Mouse (Mus musculus) forebrain, embryonic 14.5 days (tissue): ENCODE measurements at regions not wholly inside any gene's neighbourhood (a gene's known extent, or its start where the extent isn't known, plus 50 kb on each side); places are given as distances from the start of the nearest gene placed in this dataset.

Source experiments
- ATAC-seq: fragments of 200-750 bp; cut with Nextera tagmentation; 2 replicates; pipeline ENCODE4 v1.8.0; 2017; ENCODE audit warnings: mild to moderate bottlenecking, moderate library complexity
- DNase-seq: peaks from one replicate; pipeline ENCODE4 v3.0.0-alpha.2; 2015; ENCODE audit warnings: low spot score
- H3K27ac ChIP-seq: fragments of 300-500 bp; sonication (generic); 2 replicates; pipeline ENCODE4 v1.5.1; 2014; ENCODE audit warnings: low read depth, mild to moderate bottlenecking, control low read depth, low read length, moderate library complexity
- H3K27me3 ChIP-seq: fragments of 300-500 bp; sonication (generic); replicated peaks from 2 replicates; pipeline ENCODE4 v1.6.1; 2014; ENCODE audit warnings: low read length, control low read depth, mixed read lengths; ENCODE audit not compliant: control insufficient read depth, insufficient read depth
- H3K36me3 ChIP-seq: fragments of 300-500 bp; sonication (generic); 2 replicates; pipeline ENCODE4 v1.6.1; 2014; ENCODE audit warnings: low read length, control low read depth; ENCODE audit not compliant: control insufficient read depth, insufficient read depth
- H3K4me1 ChIP-seq: fragments of 300-500 bp; sonication (generic); 2 replicates; pipeline ENCODE4 v1.6.1; 2014; ENCODE audit warnings: antibody characterized with exemption, low read length, control low read depth; ENCODE audit not compliant: control insufficient read depth, insufficient read depth
- H3K4me2 ChIP-seq: fragments of 300-500 bp; sonication (generic); 2 replicates; pipeline ENCODE4 v1.6.1; 2014; ENCODE audit warnings: mild to moderate bottlenecking, control low read depth, low read length
- H3K4me3 ChIP-seq: fragments of 300-500 bp; sonication (generic); 2 replicates; pipeline ENCODE4 v1.5.1; 2014; ENCODE audit warnings: low read depth, low read length, control low read depth
- H3K9ac ChIP-seq: fragments of 300-500 bp; sonication (generic); 2 replicates; pipeline ENCODE4 v1.6.1; 2014; ENCODE audit warnings: mild to moderate bottlenecking, low read length, control low read depth, moderate library complexity
- H3K9me3 ChIP-seq: fragments of 300-500 bp; sonication (generic); replicated peaks from 2 replicates; pipeline ENCODE4 v1.6.1; 2016; ENCODE audit warnings: low read length, control low read depth, mixed read lengths; ENCODE audit not compliant: control insufficient read depth
- WGBS: fragments of 180-500 bp; shearing (Covaris S2); extraction: QIAGEN DNeasy Blood & Tissue Kit; methylation state at CpG from one replicate; pipeline ENCODE4 v1.1.7; 2014; 5-methylcytosine and 5-hydroxymethylcytosine counted together

DNA sequence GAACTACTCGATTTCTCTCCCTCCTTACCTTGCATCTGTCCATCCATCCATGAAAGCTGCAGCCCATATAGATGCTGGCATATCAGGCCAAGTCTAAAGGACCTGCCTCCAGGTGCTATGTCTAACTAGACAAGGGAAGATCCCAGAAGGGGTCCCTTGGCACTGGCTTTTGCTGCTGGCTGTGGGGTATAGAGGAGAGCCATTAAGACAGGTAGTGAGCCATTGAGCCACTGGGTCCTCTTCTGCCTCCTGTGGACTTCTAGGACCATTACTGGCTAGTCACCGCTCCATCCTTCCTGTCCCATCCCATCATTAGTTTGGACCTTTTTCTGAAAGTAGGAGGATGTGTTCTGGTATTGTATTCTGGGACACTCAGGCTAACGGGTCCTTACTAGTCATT lies 1297.8 kb upstream of the A1bg start:
- no peak for ATAC-seq
- no peaks in the 10 kb centered on the region for H3K36me3 ChIP-seq
- WGBS = 93% methylated on average over 3 of the region's 3 CpGs
- H3K4me3 ChIP-seq = no peak overlapping the region
- H3K9me3 ChIP-seq = no peaks in the 10 kb centered on the region
- DNase-seq = no peak
- H3K27ac ChIP-seq = no peak overlapping the region
- no peak overlapping the region for H3K9ac ChIP-seq
- H3K27me3 ChIP-seq = no peaks in the 10 kb centered on the region
- no peak overlapping the region for H3K4me2 ChIP-seq
- H3K4me1 ChIP-seq = no peaks in the 10 kb centered on the region

DNA sequence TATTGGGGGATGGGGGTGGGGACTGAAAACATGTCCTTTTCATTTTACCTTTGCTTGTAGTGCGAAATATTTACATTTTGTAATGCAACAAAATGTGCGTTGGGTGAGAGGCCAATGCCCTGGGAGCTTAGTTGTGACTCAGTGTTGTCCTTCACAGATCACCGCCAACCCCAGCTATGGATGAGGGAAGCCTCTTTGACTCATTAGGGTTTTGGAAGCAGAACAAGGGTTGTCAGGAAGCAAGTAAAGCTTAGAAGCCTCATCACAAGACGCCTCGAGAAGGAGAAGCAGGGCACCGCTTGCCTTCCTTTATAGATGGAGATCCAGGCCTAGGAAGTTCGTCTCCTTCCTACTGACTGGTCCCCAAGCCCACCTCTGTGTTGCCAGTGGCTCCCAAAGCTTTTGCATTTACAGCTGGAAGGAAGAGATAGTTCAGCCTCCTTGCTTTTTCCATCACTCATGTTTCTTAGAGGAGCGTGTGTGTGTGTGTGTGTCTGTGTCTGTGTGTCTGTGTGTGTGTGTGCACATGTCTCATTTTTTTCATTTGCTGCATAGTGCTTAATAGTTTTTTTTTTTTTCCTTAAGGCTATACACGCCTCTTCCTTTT lies 1297.2 kb upstream of the A1bg start:
- H3K4me3 ChIP-seq = no peak overlapping the region
- 92% methylated on average over 9 of the region's 9 CpGs for WGBS

DNA sequence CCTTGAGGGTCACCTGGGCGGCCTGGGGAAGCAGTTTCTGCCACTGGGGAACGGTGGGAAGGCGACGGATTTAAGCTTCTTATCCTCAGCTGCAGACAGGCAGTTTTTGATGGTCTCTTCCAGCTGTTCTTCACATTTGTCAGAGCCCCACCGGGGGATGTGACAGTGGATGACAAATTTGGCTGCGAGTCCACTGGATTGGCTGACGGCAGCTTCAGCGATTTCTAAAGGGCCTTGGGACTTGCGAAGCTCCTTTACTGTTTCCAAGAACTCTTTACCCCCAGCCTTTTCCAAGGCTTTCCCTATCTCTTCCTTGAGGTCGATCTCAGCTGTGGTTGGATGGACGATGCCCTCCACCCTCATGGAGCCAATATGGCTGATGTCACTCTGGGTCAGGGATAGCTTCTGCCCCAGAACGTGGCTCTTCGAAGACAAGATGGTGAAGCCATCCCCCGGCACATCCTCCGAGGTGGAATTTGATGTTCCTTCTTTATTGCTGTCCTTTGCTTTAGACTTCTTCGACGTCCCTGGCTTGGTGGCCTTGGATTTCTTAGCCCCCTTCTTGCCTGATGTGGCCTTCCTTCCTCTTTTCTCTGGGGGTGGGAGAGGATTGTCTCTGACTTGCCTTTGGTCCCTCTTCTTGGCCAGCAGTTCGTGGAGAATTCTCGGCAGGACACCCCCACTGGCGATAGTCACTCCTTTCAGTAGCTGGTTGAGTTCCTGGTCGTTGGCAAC lies 1295.7 kb upstream of the A1bg start:
- H3K4me1 ChIP-seq = no peaks in the 10 kb centered on the region
- H3K9ac ChIP-seq = no peak overlapping the region
- H3K27ac ChIP-seq = no peak overlapping the region
- no peak overlapping the region for H3K4me3 ChIP-seq
- no peaks in the 10 kb centered on the region for H3K36me3 ChIP-seq
- no peak overlapping the region for H3K4me2 ChIP-seq
- DNase-seq (no peak), ATAC-seq (no peak)
- H3K27me3 ChIP-seq = no peaks in the 10 kb centered on the region
- H3K9me3 ChIP-seq = no peaks in the 10 kb centered on the region
- 93% methylated on average over 21 of the region's 21 CpGs for WGBS

More for the DNA sequence above, 1297.2 kb upstream of the A1bg start:
- Histone ChIP-seq H3K4me1 (no peaks in the 10 kb centered on the region), H3K4me2 (no peak overlapping the region), H3K36me3 (no peaks in the 10 kb centered on the region), H3K27me3 (no peaks in the 10 kb centered on the region), H3K27ac (no peak overlapping the region), H3K9ac (no peak overlapping the region), H3K9me3 (no peaks in the 10 kb centered on the region)
- DNase-seq (no peak), ATAC-seq (no peak)

DNA sequence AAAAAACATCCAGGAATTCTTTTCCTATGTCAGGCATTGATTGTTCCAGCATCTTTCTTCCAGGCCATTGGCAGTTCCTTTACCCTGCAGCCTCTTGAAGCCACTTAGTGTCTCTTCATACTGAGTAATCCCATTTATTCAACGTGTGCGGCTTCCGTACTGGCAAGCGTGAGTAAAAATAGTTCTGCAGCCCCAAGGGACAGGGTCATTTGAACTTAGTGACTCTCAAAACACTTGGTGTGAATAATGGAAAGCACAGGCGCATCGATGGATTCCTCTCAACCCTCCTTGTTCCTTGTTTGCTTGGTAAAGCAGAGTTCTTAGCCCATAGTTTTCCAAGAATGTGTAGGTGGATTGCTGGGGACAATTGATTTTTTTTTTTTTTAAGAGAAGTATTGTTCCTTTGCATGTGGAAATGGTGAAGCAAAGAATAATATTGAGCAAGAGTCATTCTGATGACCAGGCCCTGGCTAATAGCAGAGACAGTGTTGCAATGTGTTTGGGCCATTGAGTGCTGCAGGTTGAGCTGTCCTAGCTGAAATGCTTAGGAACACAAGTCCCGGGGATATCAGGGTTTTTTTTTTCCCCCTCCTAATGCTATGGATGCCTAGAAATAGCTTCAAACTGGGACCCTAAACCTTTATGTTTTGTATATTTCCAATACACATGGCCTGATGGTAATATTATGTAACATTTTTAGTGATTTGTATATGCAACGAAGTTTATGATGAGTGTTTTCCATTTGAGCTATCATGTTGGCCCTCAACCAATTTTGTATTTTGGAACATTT lies 1294.1 kb upstream of the A1bg start:
- no peak for DNase-seq
- Histone ChIP-seq H3K4me1 (no peaks in the 10 kb centered on the region), H3K36me3 (no peaks in the 10 kb centered on the region), H3K9me3 (no peaks in the 10 kb centered on the region), H3K27me3 (no peaks in the 10 kb centered on the region), H3K27ac (no peak overlapping the region), H3K9ac (no peak overlapping the region), H3K4me3 (no peak overlapping the region), H3K4me2 (no peak overlapping the region)
- ATAC-seq = no peak
- WGBS = 63% methylated on average over 8 of the region's 8 CpGs

DNA sequence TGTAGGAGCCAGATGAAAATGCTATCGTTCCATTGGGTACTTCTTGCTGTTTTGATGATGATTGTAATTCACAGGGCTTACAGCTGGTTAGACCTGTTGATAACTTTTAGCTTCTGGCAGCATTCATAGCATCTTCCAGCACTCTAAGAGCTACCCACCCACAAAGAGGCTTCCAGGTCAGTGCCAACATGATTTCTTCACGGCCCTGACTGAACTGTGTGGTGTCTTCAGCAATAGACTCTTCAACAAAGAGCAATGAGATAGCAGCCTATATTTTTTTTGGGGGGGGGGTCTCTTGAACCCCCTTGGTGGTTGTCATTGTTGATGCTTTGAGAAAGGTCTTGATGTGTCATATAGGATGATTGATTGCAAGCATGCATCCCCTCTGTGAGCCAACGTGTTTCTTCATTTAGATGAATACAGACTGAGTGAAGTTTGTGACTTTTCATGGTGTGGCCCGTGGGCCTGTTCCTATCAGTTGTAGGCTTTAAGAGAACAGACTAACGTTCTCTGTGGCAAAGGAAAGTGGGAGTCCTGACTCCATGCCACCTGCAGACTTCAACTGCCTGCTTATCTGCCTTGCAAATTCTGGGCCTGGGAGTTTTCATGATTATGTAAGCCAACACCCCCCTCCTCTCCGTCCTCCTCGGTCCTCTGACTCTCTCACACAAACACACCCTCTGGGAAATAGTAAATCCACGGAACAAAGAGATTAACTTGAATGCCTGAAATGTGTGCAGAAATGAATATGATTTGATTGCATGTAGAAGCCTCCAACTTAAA lies 1293.0 kb upstream of the A1bg start:
- Histone ChIP-seq H3K36me3 (no peaks in the 10 kb centered on the region), H3K27me3 (no peaks in the 10 kb centered on the region), H3K4me1 (no peaks in the 10 kb centered on the region), H3K9ac (no peak overlapping the region), H3K4me3 (no peak overlapping the region), H3K9me3 (no peaks in the 10 kb centered on the region), H3K4me2 (no peak overlapping the region), H3K27ac (no peak overlapping the region)
- ATAC-seq (no peak), DNase-seq (no peak)
- 62% methylated on average over 8 of the region's 8 CpGs for WGBS

DNA sequence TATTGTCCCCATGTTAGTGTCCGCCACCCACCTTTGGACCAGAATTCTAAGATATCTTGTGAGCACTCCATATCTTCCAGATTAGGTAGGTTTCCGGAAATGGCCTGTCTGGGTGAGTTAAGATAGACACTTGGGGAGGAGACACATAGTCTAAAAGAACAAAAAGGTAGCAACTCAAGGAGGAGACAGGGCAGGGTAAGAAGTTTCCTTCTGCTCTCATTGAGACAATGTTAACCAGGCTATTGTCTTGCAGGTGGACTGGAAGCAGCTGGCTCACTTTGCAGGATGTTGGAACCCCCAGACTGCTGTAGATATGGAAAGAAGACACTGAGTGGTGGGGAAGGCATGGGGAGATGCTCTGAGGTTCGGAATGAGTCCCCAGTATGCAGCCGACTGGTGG lies 1291.5 kb upstream of the A1bg start:
- Histone ChIP-seq H3K9me3 (no peaks in the 10 kb centered on the region), H3K27ac (no peak overlapping the region), H3K9ac (no peak overlapping the region), H3K4me1 (no peaks in the 10 kb centered on the region), H3K27me3 (no peaks in the 10 kb centered on the region), H3K36me3 (no peaks in the 10 kb centered on the region), H3K4me2 (no peak overlapping the region), H3K4me3 (no peak overlapping the region)
- DNase-seq = no peak
- 93% methylated on average over 4 of the region's 4 CpGs for WGBS
- no peak for ATAC-seq

DNA sequence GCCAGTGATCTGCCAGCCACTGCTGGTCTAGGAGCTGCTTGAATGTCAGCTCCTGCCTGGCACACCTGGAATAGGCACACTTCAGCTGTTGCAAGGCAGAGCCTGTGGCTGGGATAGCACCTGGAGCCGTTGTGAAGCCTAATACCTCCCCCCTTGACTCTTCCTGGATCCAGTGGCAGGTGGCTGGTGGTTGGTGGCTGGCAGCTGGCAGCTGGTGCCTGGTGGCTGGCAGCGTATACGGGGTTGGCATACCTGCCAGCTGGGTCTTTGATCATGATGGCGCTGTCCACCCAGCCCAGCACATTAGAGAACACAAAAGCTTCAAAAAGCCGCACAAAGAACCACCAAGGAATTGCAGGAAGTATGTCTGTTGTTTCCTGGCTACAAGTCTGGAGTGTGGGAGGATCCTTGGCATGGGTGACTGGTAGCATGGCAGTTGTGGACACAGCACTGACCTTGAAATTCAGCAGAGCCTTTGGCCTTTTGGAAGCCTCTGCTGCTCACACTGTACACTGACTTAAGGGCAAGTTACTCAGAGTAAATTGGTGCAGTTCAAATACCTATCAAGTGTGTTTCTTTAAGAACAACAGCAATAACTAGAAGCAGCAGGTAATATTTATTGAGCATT lies 1289.6 kb upstream of the A1bg start:
- Histone ChIP-seq H3K36me3 (no peaks in the 10 kb centered on the region), H3K27ac (no peak overlapping the region), H3K9ac (no peak overlapping the region), H3K4me3 (no peak overlapping the region), H3K4me1 (no peaks in the 10 kb centered on the region), H3K4me2 (no peak overlapping the region), H3K27me3 (no peaks in the 10 kb centered on the region), H3K9me3 (no peaks in the 10 kb centered on the region)
- no peak for ATAC-seq
- 69% methylated on average over 5 of the region's 5 CpGs for WGBS
- no peak for DNase-seq

DNA sequence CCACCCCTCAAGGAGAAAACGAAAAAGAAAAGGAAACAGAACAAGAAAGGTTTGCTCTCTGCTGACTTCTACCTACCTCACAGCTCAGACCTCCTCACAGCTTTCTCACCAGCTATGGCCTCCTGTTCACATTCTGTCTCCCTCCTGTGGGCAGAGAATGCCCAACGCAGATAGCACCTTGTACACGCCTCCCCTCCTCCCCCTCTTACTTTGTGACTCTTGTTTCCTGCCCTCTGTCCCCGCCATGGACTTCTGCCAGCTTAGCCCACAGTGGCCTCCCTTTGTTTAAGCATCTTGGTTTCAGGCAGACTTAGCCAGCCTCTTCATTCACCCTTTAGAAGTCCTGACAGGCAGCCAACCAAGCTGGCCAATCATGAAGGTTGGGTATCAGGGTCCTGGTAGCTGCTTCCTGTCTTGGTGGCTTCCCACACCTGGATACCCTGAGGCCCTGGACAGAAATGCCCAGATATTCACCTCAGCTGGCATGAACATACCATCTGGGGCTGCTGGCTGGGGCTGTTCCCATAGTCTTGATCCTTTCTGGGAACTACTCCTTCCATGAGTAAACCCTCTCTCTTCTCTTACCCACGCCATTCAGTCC lies 1287.2 kb upstream of the A1bg start:
- ATAC-seq (no peak), DNase-seq (no peak)
- Histone ChIP-seq H3K9ac (no peak overlapping the region), H3K36me3 (no peaks in the 10 kb centered on the region), H3K27ac (no peak overlapping the region), H3K27me3 (no peaks in the 10 kb centered on the region), H3K9me3 (no peaks in the 10 kb centered on the region), H3K4me1 (no peaks in the 10 kb centered on the region), H3K4me2 (no peak overlapping the region), H3K4me3 (no peak overlapping the region)
- 75% methylated on average over 5 of the region's 5 CpGs for WGBS
